Mouse (Mus musculus): Measurements from ENCODE around the gene Pdlim7. TPM values are rescaled to one million over a fixed set of nuclear protein-coding genes. Genes with fewer than 3 reads are reported as not detected.

Gene Pdlim7
- total and polyA plus RNA-seq, 3 experiments: 8.7 to 32.5 (median 11.2) TPM

DNA sequence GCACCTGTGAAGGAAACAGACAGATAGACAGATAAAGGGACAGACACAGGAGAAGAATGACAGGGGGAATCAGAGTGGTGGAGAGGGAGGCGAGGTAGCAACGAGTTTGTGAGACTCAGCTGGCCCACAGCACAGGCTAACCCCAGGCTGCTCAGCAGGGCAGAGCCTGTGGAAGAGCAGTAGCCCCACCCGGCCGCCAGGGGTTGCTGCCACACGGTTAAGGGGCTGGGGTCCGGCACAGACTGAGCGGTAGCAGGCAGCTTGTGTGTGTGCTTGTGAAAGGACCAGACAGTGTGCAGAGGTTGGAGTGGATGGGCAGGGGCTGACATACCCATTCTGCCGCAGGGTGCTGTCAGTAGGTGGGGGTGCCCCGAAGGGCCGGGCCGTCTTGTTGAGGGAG is 5.6 kb downstream of the Pdlim7 start:
- H3K9ac ChIP-seq (ENCODE audit: insufficient read depth, low read depth): no peak overlapping the region
- TF ChIP-seq ETS1 (conservative IDR thresholded peaks at IDR 0.05; ENCODE audit: low read depth, low read length): no peak
- no peak for TF ChIP-seq MAFK (IDR thresholded peaks at IDR 0.05; ENCODE audit: insufficient replicate concordance, low read length)
- TF ChIP-seq RCOR1 (conservative IDR thresholded peaks at IDR 0.05; ENCODE audit: low read depth, low read length): no peak
- no peak for TF ChIP-seq USF1 (IDR thresholded peaks at IDR 0.05; ENCODE audit: low read depth, low read length)
- no peak for TF ChIP-seq MAZ (IDR thresholded peaks at IDR 0.05; ENCODE audit: low read depth, low read length)
- TF ChIP-seq CTCF (conservative IDR thresholded peaks at IDR 0.05 in 1 of 2, IDR thresholded peaks at IDR 0.05 in 1 of 2; ENCODE audit: low read depth in 2 of 2, low read length in 2 of 2): no peak
- no peak for TF ChIP-seq KAT2A (IDR thresholded peaks at IDR 0.05; ENCODE audit: insufficient replicate concordance, low read length)
- no peak for TF ChIP-seq NELFE (IDR thresholded peaks at IDR 0.05; ENCODE audit: low read depth, low read length)
- no peak for TF ChIP-seq UBTF (IDR thresholded peaks at IDR 0.05; ENCODE audit: low read depth, low read length)
- TF ChIP-seq TBP (conservative IDR thresholded peaks at IDR 0.05; ENCODE audit: low read depth, low read length): no peak
- TF ChIP-seq JUND (conservative IDR thresholded peaks at IDR 0.05; ENCODE audit: low read depth, low read length): no peak
- TF ChIP-seq SIN3A (IDR thresholded peaks at IDR 0.05; ENCODE audit: low read length): no peak
- H3K79me2 ChIP-seq (replicated peaks; ENCODE audit: control insufficient read depth, extremely low read depth, insufficient read depth, poor library complexity, severe bottlenecking): no peaks in the 10 kb centered on the region
- H3K27ac ChIP-seq (ENCODE audit: insufficient read depth, low read depth): no peak overlapping the region
- in situ Hi-C loops (cut with MboI; ENCODE audit: low pct_ligation_motif_present, low pct_unique_long_range_greater_than_20kb, low sequenced_read_pairs) (no loop called here), dilution Hi-C loops (cut with MboI; ENCODE audit: extremely low pct_ligation_motif_present, extremely low pct_unique_long_range_greater_than_20kb, low sequenced_read_pairs) (no loop called here)
- peaks cover 24 to 33% of the 10 kb centered on the region in 2 experiments for H3K4me1 ChIP-seq (ENCODE audit: control insufficient read depth in 1 of 2, insufficient read depth in 2 of 2)
- H3K4me3 ChIP-seq (replicated peaks in 1 of 3; ENCODE audit: low read depth in 2 of 3, low read length in 2 of 3, poor library complexity in 1 of 3): no peak overlapping the region
- H3K4me2 ChIP-seq (ENCODE audit: insufficient read depth, low read depth, poor library complexity, severe bottlenecking): no peak overlapping the region
- no peaks in the 10 kb centered on the region for H3K9me3 ChIP-seq (replicated peaks; ENCODE audit: low read length)
- H3K27me3 ChIP-seq (replicated peaks): no peaks in the 10 kb centered on the region
- H3K36me3 ChIP-seq (replicated peaks in 1 of 2; ENCODE audit: control insufficient read depth in 1 of 2, insufficient read depth in 1 of 2, low read length in 1 of 2): peaks cover 48 to 76% of the 10 kb centered on the region in 2 experiments
- no peak for DNase-seq (ENCODE audit: extremely low read depth)

DNA sequence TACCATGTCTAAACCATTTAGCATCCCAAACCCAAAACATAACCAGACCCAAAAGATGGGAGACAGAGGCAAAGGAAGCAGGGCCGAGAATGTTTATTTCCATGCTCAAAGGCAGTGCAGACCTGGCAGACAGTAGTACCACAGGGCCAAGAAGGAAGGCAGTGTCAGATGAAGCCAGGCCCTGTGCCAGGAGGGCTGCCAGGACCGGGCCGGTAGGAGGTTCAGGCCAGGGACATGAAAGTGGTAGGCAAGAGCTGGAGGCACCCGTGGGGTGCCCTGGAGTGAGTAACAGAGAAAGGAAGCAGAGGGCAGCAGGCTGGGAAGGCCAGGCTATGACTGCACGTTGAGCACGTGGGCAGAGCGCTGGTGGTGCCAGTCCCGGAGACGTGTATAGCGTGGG is 6.8 kb downstream of the Pdlim7 start:
- Histone ChIP-seq H3K27ac (ENCODE audit: insufficient read depth, low read depth) (no peak overlapping the region), H3K4me3 (replicated peaks in 1 of 3; ENCODE audit: low read depth in 2 of 3, low read length in 2 of 3, poor library complexity in 1 of 3) (no peak overlapping the region), H3K4me2 (ENCODE audit: insufficient read depth, low read depth, poor library complexity, severe bottlenecking) (no peak overlapping the region), H3K9ac (ENCODE audit: insufficient read depth, low read depth) (no peak overlapping the region), H3K27me3 (replicated peaks) (no peaks in the 10 kb centered on the region), H3K36me3 (replicated peaks in 1 of 2; ENCODE audit: control insufficient read depth in 1 of 2, insufficient read depth in 1 of 2, low read length in 1 of 2) (peaks cover 48 to 85% of the 10 kb centered on the region in 2 experiments), H3K4me1 (ENCODE audit: control insufficient read depth in 1 of 2, insufficient read depth in 2 of 2) (peaks cover 16 to 24% of the 10 kb centered on the region in 2 experiments), H3K9me3 (replicated peaks; ENCODE audit: low read length) (no peaks in the 10 kb centered on the region), H3K79me2 (replicated peaks; ENCODE audit: control insufficient read depth, extremely low read depth, insufficient read depth, poor library complexity, severe bottlenecking) (no peaks in the 10 kb centered on the region)
- dilution Hi-C loops (cut with MboI; ENCODE audit: extremely low pct_ligation_motif_present, extremely low pct_unique_long_range_greater_than_20kb, low sequenced_read_pairs): no loop called here
- TF ChIP-seq MAX (IDR thresholded peaks at IDR 0.05; ENCODE audit: low read length) (no peak), NRF1 (IDR thresholded peaks at IDR 0.05; ENCODE audit: low read depth, low read length) (no peak), TCF12 (IDR thresholded peaks at IDR 0.05; ENCODE audit: low read depth, low read length) (no peak), MAZ (IDR thresholded peaks at IDR 0.05; ENCODE audit: low read depth, low read length) (no peak), ZKSCAN1 (IDR thresholded peaks at IDR 0.05; ENCODE audit: borderline replicate concordance, low read depth, low read length) (no peak), BHLHE40 (IDR thresholded peaks at IDR 0.05; ENCODE audit: low read depth, low read length) (no peak), CTCF (conservative IDR thresholded peaks at IDR 0.05 in 1 of 2, IDR thresholded peaks at IDR 0.05 in 1 of 2; ENCODE audit: low read depth in 2 of 2, low read length in 2 of 2) (no peak)
- in situ Hi-C loops (cut with MboI; ENCODE audit: low pct_ligation_motif_present, low pct_unique_long_range_greater_than_20kb, low sequenced_read_pairs): no loop called here
- DNase-seq (ENCODE audit: extremely low read depth): no peak

Data from CH12.LX (cell line).